Mouse (Mus musculus) hindbrain, postnatal 0 days (tissue): ENCODE data around the gene Chrna1. TPM values are rescaled to one million over a fixed set of nuclear protein-coding genes. Genes with fewer than 3 reads are reported as not detected.
"Not testable (repeated sequence)": the region's sequence is repeated elsewhere in the genome, so short reads cannot be mapped to it uniquely, and the experiment has no call there.

Experiments used
- ATAC-seq: fragments of 200-750 bp; cut with Nextera tagmentation; 2 replicates; pipeline ENCODE4 v1.8.0; 2017; ENCODE audit warnings: mild to moderate bottlenecking, moderate TSS enrichment, moderate library complexity
- DNase-seq: peaks from one replicate; pipeline ENCODE4 v3.0.0-alpha.2; 2015; ENCODE audit warnings: low spot score
- H3K27ac ChIP-seq: fragments of 300-500 bp; sonication (generic); 2 replicates; pipeline ENCODE4 v1.5.1; 2014; ENCODE audit warnings: mild to moderate bottlenecking
- H3K27me3 ChIP-seq: fragments of 300-500 bp; sonication (generic); 2 replicates; pipeline ENCODE4 v1.6.1; 2014; ENCODE audit warnings: low read length, mixed read lengths; ENCODE audit not compliant: insufficient read depth
- H3K36me3 ChIP-seq: fragments of 300-500 bp; sonication (generic); 2 replicates; pipeline ENCODE4 v1.6.1; 2014; ENCODE audit warnings: low read length, mixed read lengths; ENCODE audit not compliant: insufficient read depth
- H3K4me1 ChIP-seq: fragments of 300-500 bp; sonication (generic); 2 replicates; pipeline ENCODE4 v1.6.1; 2014; ENCODE audit warnings: antibody characterized with exemption, low read length, mixed read lengths; ENCODE audit not compliant: insufficient read depth
- H3K4me2 ChIP-seq: fragments of 300-500 bp; sonication (generic); 2 replicates; pipeline ENCODE4 v1.6.1; 2014; ENCODE audit warnings: low read depth, mild to moderate bottlenecking, low read length, moderate library complexity, mixed read lengths
- H3K4me3 ChIP-seq: fragments of 300-500 bp; sonication (generic); 2 replicates; pipeline ENCODE4 v1.5.1; 2014; ENCODE audit warnings: low read length
- H3K9ac ChIP-seq: fragments of 300-500 bp; sonication (generic); replicated peaks from 2 replicates; pipeline ENCODE4 v1.6.1; 2014; ENCODE audit warnings: mild to moderate bottlenecking, low read length, moderate library complexity, mixed read lengths
- H3K9me3 ChIP-seq: fragments of 300-500 bp; sonication (generic); 2 replicates; pipeline ENCODE4 v1.6.1; 2016; ENCODE audit warnings: low read length, mixed read lengths
- CTCF ChIP-seq: IDR thresholded peaks from 2 replicates; pipeline ENCODE4 v1.5.1; 2016; ENCODE audit warnings: antibody characterized with exemption, control low read depth, low read depth
- WGBS: fragments of 180-500 bp; shearing (Covaris S2); extraction: QIAGEN DNeasy Blood & Tissue Kit; methylation state at CpG from one replicate; pipeline ENCODE4 v1.1.7; 2014; 5-methylcytosine and 5-hydroxymethylcytosine counted together
- polyA plus RNA-seq: library from polyadenylated mRNA; unstranded; fragments of >200 nt; fragmentation: Nextera tagmentation; extraction: Ambion mirVana; gene quantifications from 2 replicates; pipeline ENCODE4 v1.2.1, GENCODE M21; 2015
- total RNA-seq: library from RNA; depleted of rRNA; stranded (reverse); fragments of >200 nt; gene quantifications from 2 replicates; pipeline ENCODE4 v1.2.3, GENCODE M21; 2014

Gene Chrna1
- total and polyA plus RNA-seq, 2 experiments from 2014 or later = 0.15 TPM; not detected in 1

DNA sequence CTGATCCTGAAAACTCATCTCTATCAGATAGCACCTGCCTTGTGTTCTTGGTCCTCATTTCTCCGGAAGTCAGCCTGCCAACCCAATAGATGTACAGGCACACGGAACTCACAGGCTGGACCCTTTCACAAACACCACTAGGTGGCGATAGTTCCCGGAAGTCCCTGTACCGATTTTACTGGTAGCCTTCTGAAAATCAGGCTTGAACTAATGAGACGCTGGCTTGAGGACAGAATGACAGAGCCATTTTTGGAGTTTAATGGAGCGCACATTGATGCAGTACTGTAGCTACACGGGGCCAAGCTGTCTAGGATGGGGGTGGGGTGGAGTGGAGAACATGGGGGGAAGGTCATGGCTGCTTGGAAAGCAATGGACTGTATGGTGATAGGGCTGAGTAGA, 18.5 kb downstream of the Chrna1 start:
- H3K4me3 ChIP-seq = peak overlapping the region; percentile 42
- TF ChIP-seq CTCF = peak; percentile 81
- H3K9me3 ChIP-seq = no peaks in the 10 kb centered on the region
- peak overlapping the region; percentile 67 for H3K4me2 ChIP-seq
- H3K27me3 ChIP-seq = no peaks in the 10 kb centered on the region
- DNase-seq = peak; percentile 90
- peak overlapping the region; percentile 36; the same call in 1 of the 2 replicates for H3K27ac ChIP-seq
- peaks cover 2% of the 10 kb centered on the region; the same call in 1 of the 2 replicates for H3K4me1 ChIP-seq
- WGBS = 3% methylated on average over 8 of the region's 8 CpGs
- H3K36me3 ChIP-seq = no peaks in the 10 kb centered on the region
- peak; percentile 78 for ATAC-seq
- peak overlapping the region; percentile 58; the same call in 1 of the 2 replicates for H3K9ac ChIP-seq

DNA sequence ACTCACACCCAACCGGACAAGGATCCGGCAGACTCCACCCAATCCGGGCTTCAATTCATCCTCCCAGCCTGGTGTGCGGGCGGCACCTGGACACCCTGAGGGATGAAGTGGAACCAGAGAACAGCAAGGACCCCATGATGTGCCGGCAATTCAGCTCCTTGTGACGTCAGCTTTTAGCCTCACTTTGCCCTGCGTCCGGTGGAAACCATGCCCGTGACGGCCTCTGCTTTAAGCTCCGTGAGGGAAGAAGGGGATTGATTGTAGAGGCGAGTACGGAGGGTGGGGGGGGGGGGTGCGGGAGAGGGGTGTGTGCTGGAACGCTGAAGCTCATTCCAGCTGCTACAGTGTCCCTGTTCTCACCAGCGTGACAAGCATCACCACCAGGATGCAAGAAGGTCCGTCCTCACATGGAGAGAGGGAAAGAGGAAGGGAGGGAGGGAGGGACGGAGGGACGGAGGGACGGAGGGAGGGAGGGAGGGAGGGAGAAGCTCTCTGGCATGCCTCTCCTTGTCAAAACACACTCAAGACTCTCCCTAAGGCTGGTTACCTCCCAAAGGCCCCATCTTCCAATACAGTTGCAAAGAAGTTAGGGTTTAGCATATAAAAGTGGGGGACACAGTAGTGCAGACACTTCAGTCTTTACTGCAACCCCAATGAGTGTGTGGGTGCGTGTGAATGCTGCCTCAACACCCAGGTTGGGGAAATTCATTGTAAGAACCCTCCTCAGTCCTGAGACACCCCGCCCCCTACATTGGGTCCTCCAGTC, 19.1 kb downstream of the Chrna1 start:
- peak; percentile 49 for DNase-seq
- WGBS = 2% methylated on average over 21 of the region's 23 CpGs

DNA sequence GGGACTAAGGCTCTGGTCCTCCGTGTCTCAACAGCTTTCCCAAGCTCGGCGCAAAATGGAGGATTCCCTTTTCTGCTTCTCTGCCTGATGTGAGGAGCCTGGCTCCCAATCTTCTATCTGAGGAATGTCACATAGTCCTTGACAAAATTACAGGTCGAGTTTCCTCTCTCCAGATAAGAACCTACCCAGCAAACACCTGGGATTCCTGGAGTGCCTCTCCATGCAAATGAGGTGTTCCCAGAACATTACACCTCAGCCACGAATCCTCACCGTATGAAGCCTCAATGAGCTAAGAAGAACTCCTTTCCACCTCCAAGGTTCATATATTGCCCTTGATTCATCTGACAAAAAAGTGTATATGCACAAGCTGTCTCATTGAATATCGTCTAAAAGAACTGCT, 19.7 kb downstream of the Chrna1 start:
- H3K9ac ChIP-seq = peak overlapping the region; percentile 58; the same call in 1 of the 2 replicates
- H3K27me3 ChIP-seq = no peaks in the 10 kb centered on the region
- DNase-seq (no peak), ATAC-seq (no peak)
- H3K9me3 ChIP-seq = no peaks in the 10 kb centered on the region
- H3K36me3 ChIP-seq = no peaks in the 10 kb centered on the region
- 43% methylated on average over 7 of the region's 7 CpGs for WGBS
- H3K27ac ChIP-seq = peak overlapping the region; percentile 36; the same call in 1 of the 2 replicates
- TF ChIP-seq CTCF = no peak
- peak overlapping the region; percentile 67 for H3K4me2 ChIP-seq
- peak overlapping the region; percentile 42 for H3K4me3 ChIP-seq
- peaks cover 2% of the 10 kb centered on the region; the same call in 1 of the 2 replicates for H3K4me1 ChIP-seq

More for the DNA sequence above, 19.1 kb downstream of the Chrna1 start:
- peak; percentile 67 for ATAC-seq
- Histone ChIP-seq H3K27me3 (no peaks in the 10 kb centered on the region), H3K4me2 (peak overlapping the region; percentile 67), H3K36me3 (no peaks in the 10 kb centered on the region), H3K9ac (peak overlapping the region; percentile 58), H3K4me3 (peak overlapping the region; percentile 42), H3K4me1 (peaks cover 2% of the 10 kb centered on the region; the same call in 1 of the 2 replicates), H3K27ac (peak overlapping the region; percentile 36), H3K9me3 (no peaks in the 10 kb centered on the region)
- no peak for TF ChIP-seq CTCF

GRCm38 (mm10) chr2:73557956-73558355, 22.2 kb downstream of the Chrna1 start:
- ATAC-seq (no peak), DNase-seq (no peak)
- Histone ChIP-seq H3K4me2 (no peak overlapping the region), H3K36me3 (no peaks in the 10 kb centered on the region), H3K4me1 (peaks cover 2% of the 10 kb centered on the region; the same call in 1 of the 2 replicates), H3K27me3 (no peaks in the 10 kb centered on the region), H3K9ac (no peak overlapping the region), H3K9me3 (no peaks in the 10 kb centered on the region), H3K4me3 (no peak overlapping the region), H3K27ac (no peak overlapping the region)
- no peak for TF ChIP-seq CTCF
- WGBS = 88% methylated on average over 8 of the region's 8 CpGs

GRCm38 (mm10) chr2:73557061-73557460, 23.1 kb downstream of the Chrna1 start:
- ATAC-seq = not testable (repeated sequence)
- 94% methylated on average over 3 of the region's 3 CpGs for WGBS

DNA sequence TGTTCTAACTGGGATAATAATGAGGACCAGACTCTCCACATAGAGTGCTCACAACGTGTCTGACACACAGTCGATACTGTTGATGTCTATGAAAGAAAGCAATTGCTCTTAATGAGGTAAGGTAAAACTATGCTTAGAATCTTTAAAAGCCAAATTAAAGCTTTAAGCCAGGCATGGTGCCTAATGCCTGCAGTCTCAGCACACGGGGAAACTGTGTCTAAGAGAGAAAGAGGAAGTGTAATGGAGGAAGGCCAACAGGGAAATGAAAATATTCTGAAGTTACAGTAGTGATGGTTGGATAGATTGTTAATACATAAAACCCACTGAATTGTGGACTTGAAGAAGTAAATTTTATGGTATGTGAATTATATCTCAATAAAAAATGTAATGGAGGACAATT, 25.7 kb downstream of the Chrna1 start:
- no peaks in the 10 kb centered on the region for H3K36me3 ChIP-seq
- DNase-seq (no peak), ATAC-seq (no peak)
- no peak overlapping the region for H3K27ac ChIP-seq
- H3K9ac ChIP-seq = no peak overlapping the region
- H3K4me3 ChIP-seq = no peak overlapping the region
- no peaks in the 10 kb centered on the region for H3K27me3 ChIP-seq
- H3K4me1 ChIP-seq = no peaks in the 10 kb centered on the region
- H3K9me3 ChIP-seq = no peaks in the 10 kb centered on the region
- no peak overlapping the region for H3K4me2 ChIP-seq
- TF ChIP-seq CTCF = no peak
- 70% methylated on average over 3 of the region's 3 CpGs for WGBS

More at GRCm38 (mm10) chr2:73557061-73557460, 23.1 kb downstream of the Chrna1 start:
- H3K4me2 ChIP-seq, DNase-seq, H3K9me3 ChIP-seq, H3K27me3 ChIP-seq, H3K9ac ChIP-seq, H3K4me1 ChIP-seq, H3K36me3 ChIP-seq, H3K27ac ChIP-seq, H3K4me3 ChIP-seq: not testable (repeated sequence)

- no peak for TF ChIP-seq CTCF
- Histone ChIP-seq H3K9ac (no peak overlapping the region), H3K9me3 (no peaks in the 10 kb centered on the region), H3K4me1 (no peaks in the 10 kb centered on the region), H3K4me3 (no peak overlapping the region), H3K27me3 (no peaks in the 10 kb centered on the region), H3K36me3 (no peaks in the 10 kb centered on the region), H3K4me2 (no peak overlapping the region), H3K27ac (no peak overlapping the region)
- DNase-seq (no peak), ATAC-seq (no peak)
- 80% methylated on average over 3 of the region's 3 CpGs for WGBS
Observed at GRCm38 (mm10) chr2:73552926-73553325, 27.2 kb downstream of the Chrna1 start.
